Mouse (Mus musculus) intestine, embryonic 14.5 days (tissue): ENCODE results near the gene Slc4a2. TPM values are rescaled to one million over a fixed set of nuclear protein-coding genes. Genes with fewer than 3 reads are reported as not detected.

Experiments
- ATAC-seq: fragments of 200-750 bp; cut with Nextera tagmentation; replicated peaks from 2 replicates; pipeline ENCODE4 v1.8.0; 2017; ENCODE audit warnings: low read depth, moderate number of reproducible peaks, moderate TSS enrichment, moderate library complexity; ENCODE audit not compliant: low FRiP score, low TSS enrichment
- DNase-seq: peaks from one replicate; pipeline ENCODE4 v3.0.0-alpha.2; 2018; ENCODE audit warnings: low spot score
- H3K27ac ChIP-seq: fragments of 300-500 bp; sonication (generic); 2 replicates; pipeline ENCODE4 v1.5.1; 2014; ENCODE audit warnings: low read depth, mild to moderate bottlenecking, control low read depth
- H3K27me3 ChIP-seq: fragments of 300-500 bp; sonication (generic); replicated peaks from 2 replicates; pipeline ENCODE4 v1.6.1; 2014; ENCODE audit warnings: low read length, control low read depth; ENCODE audit not compliant: control insufficient read depth, insufficient read depth
- H3K36me3 ChIP-seq: fragments of 300-500 bp; sonication (generic); 2 replicates; pipeline ENCODE4 v1.6.1; 2014; ENCODE audit warnings: low read length, control low read depth; ENCODE audit not compliant: control insufficient read depth, insufficient read depth
- H3K4me1 ChIP-seq: fragments of 300-500 bp; sonication (generic); replicated peaks from 2 replicates; pipeline ENCODE4 v1.6.1; 2014; ENCODE audit warnings: low read length, control low read depth, mixed read lengths; ENCODE audit not compliant: control insufficient read depth, insufficient read depth
- H3K4me2 ChIP-seq: fragments of 300-500 bp; sonication (generic); 2 replicates; pipeline ENCODE4 v1.6.1; 2014; ENCODE audit warnings: low read length
- H3K4me3 ChIP-seq: fragments of 300-500 bp; sonication (generic); 2 replicates; pipeline ENCODE4 v1.5.1; 2014; ENCODE audit warnings: low read depth, low read length, control low read depth, mixed read lengths
- H3K9ac ChIP-seq: fragments of 300-500 bp; sonication (generic); 2 replicates; pipeline ENCODE4 v1.6.1; 2014; ENCODE audit warnings: mild to moderate bottlenecking, low read length
- H3K9me3 ChIP-seq: fragments of 300-500 bp; sonication (generic); 2 replicates; pipeline ENCODE4 v1.6.1; 2016; ENCODE audit warnings: low read length, control low read depth; ENCODE audit not compliant: control insufficient read depth
- WGBS: fragments of 180-500 bp; shearing (Covaris S2); extraction: QIAGEN DNeasy Blood & Tissue Kit; methylation state at CpG from one replicate; pipeline ENCODE4 v1.1.7; 2014; 5-methylcytosine and 5-hydroxymethylcytosine counted together
- polyA plus RNA-seq: library from polyadenylated mRNA; unstranded; fragments of >200 nt; fragmentation: Nextera tagmentation; extraction: Ambion mirVana; gene quantifications from 2 replicates; pipeline ENCODE4 v1.2.1, GENCODE M21; 2014

Slc4a2 gene
- polyA plus RNA-seq, 1 experiment from 2014 or later: 32.7 TPM

DNA sequence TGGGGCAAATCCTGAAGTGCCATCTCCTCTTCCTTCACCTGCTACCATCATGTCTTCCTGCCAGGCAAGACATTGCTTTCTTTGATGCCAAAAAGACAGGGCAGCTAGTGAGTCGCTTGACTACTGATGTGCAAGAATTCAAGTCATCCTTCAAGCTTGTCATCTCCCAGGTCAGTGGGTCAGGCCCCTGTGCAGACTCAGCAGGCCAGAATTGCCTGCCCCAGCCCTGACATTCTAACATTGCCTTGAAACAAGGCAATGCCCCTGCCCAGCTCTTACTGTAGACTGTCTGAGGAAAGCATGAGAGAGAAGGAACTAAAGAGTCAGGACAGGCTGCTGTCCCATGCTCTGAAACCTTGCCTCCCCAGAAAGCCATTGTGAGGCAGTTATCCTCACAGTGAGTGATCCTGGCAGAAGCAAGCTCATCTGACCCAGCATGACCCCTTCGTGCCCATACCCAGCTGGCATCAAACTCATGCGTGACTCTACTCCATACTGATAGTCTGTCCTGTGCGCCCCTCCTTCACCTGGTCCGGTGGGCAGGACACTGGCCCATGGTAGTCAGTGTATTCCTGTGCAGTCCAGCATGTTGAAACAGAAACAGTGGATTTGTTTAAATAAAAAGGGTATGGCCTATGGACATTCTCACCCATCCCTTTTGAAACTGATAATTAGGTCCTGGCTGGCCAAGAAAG, 22.6 kb upstream of the Slc4a2 start:
- Histone ChIP-seq H3K27ac (no peak overlapping the region), H3K9ac (no peak overlapping the region), H3K4me1 (no peaks in the 10 kb centered on the region), H3K36me3 (peaks cover 35% of the 10 kb centered on the region), H3K4me3 (no peak overlapping the region), H3K9me3 (no peaks in the 10 kb centered on the region), H3K4me2 (no peak overlapping the region), H3K27me3 (no peaks in the 10 kb centered on the region)
- ATAC-seq: no peak
- no peak for DNase-seq
- 87% methylated on average over 5 of the region's 5 CpGs for WGBS

DNA sequence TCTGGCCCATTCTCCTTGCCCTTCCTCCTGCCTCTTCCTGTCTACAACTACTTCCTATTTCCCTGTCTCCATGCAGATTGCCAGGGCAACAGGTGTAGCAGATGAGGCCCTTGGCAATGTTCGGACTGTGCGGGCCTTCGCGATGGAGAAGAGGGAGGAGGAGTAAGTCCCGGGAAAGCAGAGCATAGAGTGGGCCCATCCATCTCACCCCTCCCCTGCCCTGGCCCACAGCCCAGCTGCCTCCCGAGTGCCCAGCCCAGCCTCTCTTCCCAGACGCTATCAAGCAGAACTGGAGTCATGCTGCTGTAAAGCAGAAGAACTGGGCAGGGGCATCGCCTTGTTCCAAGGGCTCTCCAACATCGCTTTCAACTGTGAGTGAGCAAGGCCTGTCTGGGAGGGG, 21.7 kb upstream of the Slc4a2 start:
- no peak overlapping the region for H3K4me2 ChIP-seq
- H3K9me3 ChIP-seq: no peaks in the 10 kb centered on the region
- no peak; the same call in 1 of the 2 replicates for ATAC-seq
- no peak overlapping the region for H3K27ac ChIP-seq
- peaks cover 40% of the 10 kb centered on the region for H3K36me3 ChIP-seq
- H3K27me3 ChIP-seq: no peaks in the 10 kb centered on the region
- no peak overlapping the region for H3K4me3 ChIP-seq
- 75% methylated on average over 9 of the region's 9 CpGs for WGBS
- H3K9ac ChIP-seq: no peak overlapping the region
- no peak for DNase-seq
- no peaks in the 10 kb centered on the region for H3K4me1 ChIP-seq

DNA sequence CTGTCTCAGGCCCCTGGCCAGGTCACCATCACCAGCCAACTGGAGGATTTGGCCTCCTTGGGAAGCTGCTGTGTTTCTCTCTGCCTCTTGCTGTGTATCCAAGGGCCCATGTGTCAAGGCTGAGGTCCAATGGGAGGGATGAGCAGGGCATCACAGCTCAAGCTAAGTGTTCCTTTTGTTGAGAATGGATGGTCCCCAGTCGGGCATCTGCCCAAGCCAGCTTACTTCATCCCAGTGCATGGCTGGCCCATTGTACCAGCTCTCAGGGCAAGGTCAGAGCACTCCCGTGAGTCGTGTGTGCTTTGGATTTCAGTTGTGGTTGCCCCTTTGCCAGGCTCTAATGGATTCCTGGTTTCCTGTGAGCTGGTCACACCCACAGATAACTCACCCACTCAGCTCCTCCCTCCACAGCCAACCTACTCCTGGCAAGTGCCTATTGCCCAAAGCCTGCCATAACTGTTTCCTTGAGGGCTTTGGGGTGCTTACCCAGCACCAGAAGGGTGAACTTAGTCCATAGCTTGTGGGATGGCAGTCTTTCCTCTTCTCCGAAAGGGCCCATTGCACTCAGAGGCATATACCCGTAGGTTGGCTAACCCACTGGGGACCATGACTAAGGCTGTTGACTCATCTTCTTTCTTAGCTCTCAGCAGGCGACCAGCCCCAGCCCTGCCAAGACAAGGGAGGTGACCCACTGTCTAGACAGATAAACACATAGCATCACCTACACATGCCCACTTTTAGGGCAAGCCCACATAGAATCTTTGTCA, 18.9 kb upstream of the Slc4a2 start:
- no peak overlapping the region for H3K27ac ChIP-seq
- H3K4me1 ChIP-seq: no peaks in the 10 kb centered on the region
- no peak overlapping the region for H3K9ac ChIP-seq
- H3K4me3 ChIP-seq: no peak overlapping the region
- H3K9me3 ChIP-seq: no peaks in the 10 kb centered on the region
- ATAC-seq (no peak), DNase-seq (no peak)
- 82% methylated on average over 6 of the region's 6 CpGs for WGBS
- no peaks in the 10 kb centered on the region for H3K27me3 ChIP-seq
- peaks cover 49% of the 10 kb centered on the region for H3K36me3 ChIP-seq
- H3K4me2 ChIP-seq: no peak overlapping the region

DNA sequence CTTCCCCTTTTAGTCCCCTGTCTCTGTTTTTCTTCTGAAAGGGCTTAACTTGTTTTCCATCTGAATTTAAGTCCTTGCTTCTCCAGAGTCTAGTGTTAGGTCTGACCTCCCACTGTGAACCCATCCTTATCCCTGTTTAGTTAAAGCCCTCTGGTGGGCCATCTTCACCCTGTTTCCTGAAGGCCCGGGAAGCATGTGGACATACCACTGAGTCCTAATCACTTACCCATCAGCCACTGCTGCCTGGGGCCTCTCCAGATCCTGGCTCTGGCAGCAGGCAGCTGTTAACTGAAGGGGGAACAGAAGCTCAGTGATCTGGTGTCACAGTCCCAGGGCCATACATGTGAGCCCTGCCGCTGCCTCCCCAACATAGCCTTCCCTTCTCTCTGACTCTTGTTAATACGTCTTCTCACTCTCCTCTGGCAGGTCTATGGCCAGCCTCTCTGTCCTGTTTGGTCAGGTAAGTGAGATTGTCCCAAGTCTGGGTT, 18.2 kb upstream of the Slc4a2 start:
- no peak overlapping the region for H3K27ac ChIP-seq
- H3K4me2 ChIP-seq: no peak overlapping the region
- DNase-seq (no peak), ATAC-seq (no peak)
- no peaks in the 10 kb centered on the region for H3K4me1 ChIP-seq
- no peak overlapping the region for H3K4me3 ChIP-seq
- WGBS: 59% methylated on average over 3 of the region's 3 CpGs
- H3K27me3 ChIP-seq: no peaks in the 10 kb centered on the region
- H3K9ac ChIP-seq: no peak overlapping the region
- H3K9me3 ChIP-seq: no peaks in the 10 kb centered on the region
- peaks cover 48% of the 10 kb centered on the region for H3K36me3 ChIP-seq

DNA sequence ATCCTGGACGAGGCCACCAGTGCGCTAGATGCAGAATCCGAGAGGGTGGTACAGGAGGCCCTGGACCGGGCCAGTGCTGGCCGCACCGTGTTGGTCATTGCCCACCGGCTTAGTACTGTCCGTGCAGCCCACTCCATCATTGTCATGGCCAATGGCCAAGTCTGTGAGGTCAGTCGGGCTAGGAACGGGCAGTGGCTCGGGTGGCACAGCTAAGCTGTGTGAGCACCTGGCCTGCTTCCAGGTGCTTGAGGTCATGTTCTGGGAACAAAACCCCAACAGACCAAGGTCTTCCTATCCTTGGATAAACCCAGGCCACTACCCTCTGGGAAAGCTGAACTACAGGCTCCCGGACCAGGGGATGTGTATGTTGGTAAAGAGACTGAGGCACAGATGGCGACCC, 15.0 kb upstream of the Slc4a2 start:
- DNase-seq: no peak
- Histone ChIP-seq H3K27ac (no peak overlapping the region), H3K9ac (no peak overlapping the region), H3K4me1 (no peaks in the 10 kb centered on the region), H3K9me3 (no peaks in the 10 kb centered on the region), H3K36me3 (peaks cover 22% of the 10 kb centered on the region), H3K27me3 (no peaks in the 10 kb centered on the region), H3K4me3 (no peak overlapping the region), H3K4me2 (no peak overlapping the region)
- 92% methylated on average over 13 of the region's 13 CpGs for WGBS
- no peak for ATAC-seq

DNA sequence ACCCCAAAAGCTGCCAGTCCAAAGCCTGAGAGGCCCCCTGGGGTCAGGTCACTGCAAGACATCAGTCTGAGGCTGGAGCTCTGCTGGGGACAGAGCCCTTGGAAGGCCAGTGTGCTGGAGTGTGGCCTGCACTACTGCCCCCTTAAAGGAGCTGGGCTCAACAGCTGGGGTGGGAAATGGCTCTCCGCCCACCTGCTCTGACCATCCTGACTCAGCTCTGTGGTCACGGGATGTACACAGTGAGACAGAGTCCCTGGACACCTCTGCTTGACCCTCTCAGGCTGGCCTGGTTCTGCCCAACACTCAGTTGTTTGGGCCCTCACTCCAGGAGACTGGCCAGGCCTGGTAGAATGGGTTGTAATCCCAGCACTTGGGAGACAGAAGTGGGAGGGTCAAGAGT, 14.2 kb upstream of the Slc4a2 start:
- no peak overlapping the region for H3K9ac ChIP-seq
- H3K4me3 ChIP-seq: no peak overlapping the region
- no peak overlapping the region for H3K4me2 ChIP-seq
- 82% methylated on average over 2 of the region's 2 CpGs for WGBS
- no peaks in the 10 kb centered on the region for H3K27me3 ChIP-seq
- H3K36me3 ChIP-seq: peaks cover 19% of the 10 kb centered on the region; the same call in 1 of the 2 replicates
- H3K27ac ChIP-seq: no peak overlapping the region
- DNase-seq (no peak), ATAC-seq (no peak)
- no peaks in the 10 kb centered on the region for H3K4me1 ChIP-seq
- H3K9me3 ChIP-seq: no peaks in the 10 kb centered on the region

DNA sequence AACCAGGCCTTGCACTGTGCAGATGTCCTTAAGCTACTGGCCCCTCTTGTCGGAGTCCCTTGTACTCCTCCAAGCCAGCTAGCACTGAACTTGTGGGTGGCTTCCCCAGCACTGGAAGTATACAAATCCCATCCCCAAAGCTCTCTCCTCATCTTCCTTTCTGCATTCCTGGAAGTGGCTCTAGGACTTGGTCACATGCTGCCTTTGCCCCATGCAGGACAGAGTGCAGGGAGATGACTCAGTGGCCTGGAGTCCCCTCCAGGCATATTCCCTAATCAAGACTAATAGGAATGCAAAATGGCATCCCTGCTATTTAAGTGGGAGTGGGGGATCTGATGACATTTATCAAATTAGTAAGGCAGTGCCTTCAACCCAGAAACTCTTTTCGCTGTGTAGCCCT, 11.6 kb upstream of the Slc4a2 start:
- Histone ChIP-seq H3K4me3 (no peak overlapping the region), H3K4me2 (no peak overlapping the region), H3K9me3 (no peaks in the 10 kb centered on the region), H3K36me3 (peaks cover 9% of the 10 kb centered on the region; the same call in 1 of the 2 replicates), H3K4me1 (0 out of 2 replicates have a peak, but pooled peaks cover 5% of the 10 kb centered on the region), H3K27ac (no peak overlapping the region), H3K9ac (no peak overlapping the region), H3K27me3 (no peaks in the 10 kb centered on the region)
- DNase-seq (no peak), ATAC-seq (no peak)
- 68% methylated on average over 2 of the region's 2 CpGs for WGBS

DNA sequence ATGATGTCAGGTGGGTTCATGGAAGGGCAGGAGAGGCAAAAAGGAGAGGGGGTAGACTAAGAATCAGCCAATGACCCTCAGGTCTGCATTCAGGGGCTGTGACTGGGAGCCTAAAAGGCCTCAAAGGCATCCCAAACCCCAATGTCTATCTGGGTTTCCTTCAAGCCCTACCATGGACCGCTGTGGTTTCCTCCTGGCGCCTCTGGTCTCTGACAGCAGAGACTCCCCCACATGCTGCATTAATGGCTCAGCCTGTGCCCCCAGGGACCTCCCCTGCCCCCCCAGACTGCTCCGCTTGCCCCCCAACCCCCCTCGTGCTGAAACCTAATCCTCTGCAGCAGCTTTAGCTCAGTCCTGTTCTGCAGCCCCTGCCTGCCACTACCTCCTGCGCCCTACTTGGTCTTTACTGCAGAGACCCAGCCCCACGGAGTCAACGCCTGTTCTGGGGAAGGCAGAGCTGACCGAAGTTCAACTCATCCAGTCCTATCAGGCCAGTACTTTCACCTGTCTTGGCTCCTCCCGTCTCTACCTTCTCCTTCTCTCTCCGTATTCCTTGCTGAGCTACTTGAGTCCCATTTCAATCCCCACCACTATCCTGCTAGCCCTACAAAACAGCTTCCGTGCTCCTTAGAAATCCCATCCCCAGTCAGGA, 10.5 kb upstream of the Slc4a2 start, which contains the start of gene Asic3:
TSS of gene Asic3 (plus strand) at position 351 of the 652 bp plus-strand sequence.
- Histone ChIP-seq H3K27ac (no peak within 1 kb of the TSS), H3K36me3 (peaks cover 6% of the 10 kb centered on the region), H3K9me3 (no peaks in the 10 kb centered on the region), H3K4me1 (0 out of 2 replicates have a peak, but pooled peaks cover 5% of the 10 kb centered on the region), H3K4me3 (no peak within 1 kb of the TSS), H3K4me2 (no peak within 1 kb of the TSS), H3K27me3 (no peaks in the 10 kb centered on the region), H3K9ac (no peak within 1 kb of the TSS)
- WGBS: 35% methylated on average over 11 of the region's 11 CpGs
- DNase-seq (no peak), ATAC-seq (no peak)
